Mouse (Mus musculus) MEL (cell line): ENCODE data around the gene Drosha. TPM values are rescaled to one million over a fixed set of nuclear protein-coding genes. Genes with fewer than 3 reads are reported as not detected.
"Not testable (repeated sequence)": the region's sequence is repeated elsewhere in the genome, so short reads cannot be mapped to it uniquely, and the experiment has no call there.

Experiments used
- DNase-seq: peaks from one replicate; pipeline ENCODE4 v3.0.0; 2011; ENCODE audit warnings: low read depth, low spot score
- H3K27ac ChIP-seq: 2 replicates; pipeline ENCODE4 v1.5.1; 2012; ENCODE audit warnings: low read depth, mild to moderate bottlenecking, control low read depth, low read length, moderate library complexity; ENCODE audit not compliant: control insufficient read depth
- H3K27me3 ChIP-seq, 2 experiments: fragments of 150-350 bp in 1 of 2; sonication (generic) in 1 of 2; 2 replicates each; pipeline ENCODE4 v1.6.1; 2012; ENCODE audit warnings: low read length in 2 of 2, mild to moderate bottlenecking in 2 of 2, improper control_type of control experiment in 1 of 2, moderate library complexity in 1 of 2; ENCODE audit not compliant: insufficient read depth in 2 of 2, control insufficient read depth in 1 of 2
- H3K36me3 ChIP-seq, 2 experiments: 2 replicates each; pipeline ENCODE4 v1.6.1; 2012 to 2014; ENCODE audit warnings: low read length in 2 of 2, improper control_type of control experiment in 1 of 2, inconsistent platforms in 1 of 2, mild to moderate bottlenecking in 1 of 2; ENCODE audit not compliant: insufficient read depth in 2 of 2, control insufficient read depth in 1 of 2
- H3K4me1 ChIP-seq, 2 experiments: fragments of 150-350 bp in 1 of 2; sonication (generic) in 1 of 2; 2 replicates each; pipeline ENCODE4 v1.6.1; 2012; ENCODE audit warnings: low read length in 2 of 2, improper control_type of control experiment in 1 of 2, mild to moderate bottlenecking in 1 of 2; ENCODE audit not compliant: insufficient read depth in 2 of 2, control insufficient read depth in 1 of 2
- H3K4me3 ChIP-seq, 2 experiments: fragments of 150-350 bp in 1 of 2; sonication (generic) in 1 of 2; 2 replicates each; pipeline ENCODE4 v1.5.1; 2012; ENCODE audit warnings: low read depth in 2 of 2, low read length in 2 of 2, mild to moderate bottlenecking in 2 of 2, moderate library complexity in 2 of 2, control low read depth in 1 of 2, improper control_type of control experiment in 1 of 2; ENCODE audit not compliant: control insufficient read depth in 1 of 2, insufficient read depth in 1 of 2
- H3K79me2 ChIP-seq: 2 replicates; pipeline ENCODE4 v1.6.1; 2012; ENCODE audit warnings: mild to moderate bottlenecking, low read length, moderate library complexity; ENCODE audit not compliant: control insufficient read depth, poor library complexity, insufficient read depth
- H3K9ac ChIP-seq: 2 replicates; pipeline ENCODE4 v1.6.1; 2012; ENCODE audit warnings: low read depth, mild to moderate bottlenecking, control low read depth, low read length, moderate library complexity; ENCODE audit not compliant: control insufficient read depth, poor library complexity, severe bottlenecking
- H3K9me3 ChIP-seq: fragments of 150-350 bp; sonication (generic); replicated peaks from 2 replicates; pipeline ENCODE4 v1.6.1; 2012; ENCODE audit warnings: mild to moderate bottlenecking, low read length, improper control_type of control experiment, moderate library complexity; ENCODE audit not compliant: insufficient read depth
- BHLHE40 ChIP-seq: IDR thresholded peaks from 2 replicates; pipeline ENCODE4 v1.6.1; 2012; ENCODE audit warnings: low read depth, mild to moderate bottlenecking, inconsistent platforms, low read length, improper control_type of control experiment, borderline replicate concordance
- EP300 ChIP-seq, 2 experiments: IDR thresholded peaks; 2 replicates each; pipeline ENCODE4 v1.6.1; 2011; ENCODE audit warnings: improper control_type of control experiment in 2 of 2, low read length in 2 of 2, low read depth in 1 of 2, mild to moderate bottlenecking in 1 of 2
- MAX ChIP-seq: IDR thresholded peaks from 2 replicates; pipeline ENCODE4 v1.6.1; 2011; ENCODE audit warnings: low read length, improper control_type of control experiment
- MYB ChIP-seq: IDR thresholded peaks from 2 replicates; pipeline ENCODE4 v1.6.1; 2011; ENCODE audit warnings: mild to moderate bottlenecking, low read depth, low read length, improper control_type of control experiment
- POLR2AphosphoS2 ChIP-seq: IDR thresholded peaks from 2 replicates; pipeline ENCODE4 v1.6.1; 2011; ENCODE audit warnings: low read length, improper control_type of control experiment
- SIN3A ChIP-seq: IDR thresholded peaks from 2 replicates; pipeline ENCODE4 v1.6.1; 2012; ENCODE audit warnings: low read length, improper control_type of control experiment, inconsistent platforms
- polyA plus RNA-seq, 2 experiments: library from polyadenylated mRNA; stranded (reverse) in 1 of 2; unstranded in 1 of 2; fragments of >175 nt in 1 of 2; fragments of >200 nt in 1 of 2; gene quantifications; 2 replicates each; pipeline versions ENCODE4 v1.2.1 to v1.2.4; 2012; ENCODE audit warnings: low replicate concordance in 2 of 2, low read depth in 1 of 2; ENCODE audit not compliant: insufficient read length in 2 of 2, insufficient read depth in 1 of 2, missing spikeins in 1 of 2
- total RNA-seq: library from RNA; depleted of rRNA; stranded (reverse); fragments of 300-350 nt; gene quantifications from 2 replicates; pipeline ENCODE4 v1.2.3, GENCODE M21; 2012

The Drosha gene
- total and polyA plus RNA-seq, 3 experiments, result 43.3 to 482 (median 96.9) TPM

- Histone ChIP-seq H3K9me3 (no peaks in the 10 kb centered on the region), H3K36me3 (peaks cover 0 to 14% of the 10 kb centered on the region in 2 experiments; a peak in 2 of 4 replicates)
Observed at GRCm38 (mm10) chr15:12931481-12931880, 106.9 kb downstream of the Drosha start.

GRCm38 (mm10) chr15:12936217-12936732 is 111.7 kb downstream of the Drosha start:
- Histone ChIP-seq H3K9me3 (no peaks in the 10 kb centered on the region), H3K27me3 (no peaks in the 10 kb centered on the region), H3K4me3 (no peak overlapping the region), H3K9ac (no peak overlapping the region), H3K4me1 (peaks cover 2 to 8% of the 10 kb centered on the region in 2 experiments; a peak in 3 of 4 replicates), H3K36me3 (peaks cover 0 to 6% of the 10 kb centered on the region in 2 experiments; a peak in 2 of 4 replicates), H3K27ac (no peak overlapping the region), H3K79me2 (no peaks in the 10 kb centered on the region)
- no peak for DNase-seq
- TF ChIP-seq MAX (no peak), BHLHE40 (no peak), POLR2AphosphoS2 (peak; percentile 41; the same call in 1 of the 2 replicates)

More at GRCm38 (mm10) chr15:12931481-12931880, 106.9 kb downstream of the Drosha start:
- Histone ChIP-seq H3K4me3 (no peak overlapping the region), H3K79me2 (no peaks in the 10 kb centered on the region), H3K27me3 (no peaks in the 10 kb centered on the region), H3K9ac (no peak overlapping the region), H3K4me1 (peaks cover 0 to under 1% of the 10 kb centered on the region in 2 experiments; a peak in 1 of 4 replicates), H3K27ac (no peak overlapping the region)
- no peak for DNase-seq
- TF ChIP-seq MYB, result no peak

- TF ChIP-seq SIN3A, result 0 out of 2 replicates have a peak, but pooled peaks have one; percentile 9
- TF ChIP-seq, all 39 proteins: peak for 1; not testable (repeated sequence) for 38
- not testable (repeated sequence) for H3K79me2 ChIP-seq, H3K27ac ChIP-seq, H3K9ac ChIP-seq, H3K4me3 ChIP-seq, H3K4me1 ChIP-seq, H3K36me3 ChIP-seq, H3K27me3 ChIP-seq, H3K9me3 ChIP-seq
- peak; percentile 55 for DNase-seq
Observed at GRCm38 (mm10) chr15:12937326-12937725, 112.7 kb downstream of the Drosha start.

GRCm38 (mm10) chr15:12941106-12941505 is 116.5 kb downstream of the Drosha start:
- Histone ChIP-seq H3K9me3 (no peaks in the 10 kb centered on the region), H3K27ac (no peak overlapping the region), H3K4me3 (no peak overlapping the region), H3K9ac (no peak overlapping the region), H3K4me1 (peaks cover 2 to 8% of the 10 kb centered on the region in 2 experiments; a peak in 3 of 4 replicates), H3K36me3 (peaks cover 0 to 6% of the 10 kb centered on the region in 2 experiments; a peak in 2 of 4 replicates), H3K79me2 (no peaks in the 10 kb centered on the region)
- no peak for DNase-seq
- TF ChIP-seq EP300 (IDR thresholded peaks at IDR 0.05; ENCODE audit: low read depth in 1 of 2, low read length in 2 of 2), result no peak
- TF ChIP-seq, all 39 proteins: peak for 0
- no peaks in the 10 kb centered on the region for H3K27me3 ChIP-seq
